Mouse (Mus musculus) heart, embryonic 14.5 days (tissue): Measurements from ENCODE around the gene Zfp119a. TPM values are rescaled to one million over a fixed set of nuclear protein-coding genes. Genes with fewer than 3 reads are reported as not detected.
"Not testable (repeated sequence)": the region's sequence is repeated elsewhere in the genome, so short reads cannot be mapped to it uniquely, and the experiment has no call there.

Experiments
- ATAC-seq: fragments of 200-750 bp; cut with Nextera tagmentation; 2 replicates; pipeline ENCODE4 v1.8.0; 2017; ENCODE audit warnings: low read depth, moderate TSS enrichment; ENCODE audit not compliant: insufficient number of reproducible peaks, insufficient read depth, low FRiP score
- H3K27ac ChIP-seq, 2 experiments: fragments of 200-500 bp in 1 of 2; fragments of 300-500 bp in 1 of 2; sonication (generic) in 1 of 2; replicated peaks in 1 of 2; 2 replicates each; pipeline ENCODE4 v1.5.1; 2012 to 2014; ENCODE audit warnings: low read depth in 2 of 2, low read length in 2 of 2, control low read depth in 1 of 2, mild to moderate bottlenecking in 1 of 2, mixed read lengths in 1 of 2; ENCODE audit not compliant: control insufficient read depth in 1 of 2, insufficient read depth in 1 of 2
- H3K27me3 ChIP-seq: fragments of 300-500 bp; sonication (generic); 2 replicates; pipeline ENCODE4 v1.6.1; 2014; ENCODE audit warnings: mild to moderate bottlenecking, low read length, control low read depth; ENCODE audit not compliant: control insufficient read depth, insufficient read depth
- H3K36me3 ChIP-seq: fragments of 300-500 bp; sonication (generic); 2 replicates; pipeline ENCODE4 v1.6.1; 2014; ENCODE audit warnings: mild to moderate bottlenecking, control low read depth, low read length, mixed read lengths; ENCODE audit not compliant: control insufficient read depth, insufficient read depth
- H3K4me1 ChIP-seq, 2 experiments: fragments of 200-500 bp in 1 of 2; fragments of 300-500 bp in 1 of 2; sonication (generic) in 1 of 2; 2 replicates each; pipeline ENCODE4 v1.6.1; 2012 to 2014; ENCODE audit warnings: low read length in 2 of 2, control low read depth in 1 of 2, mixed read lengths in 1 of 2; ENCODE audit not compliant: control insufficient read depth in 2 of 2, insufficient read depth in 2 of 2
- H3K4me2 ChIP-seq: fragments of 300-500 bp; sonication (generic); 2 replicates; pipeline ENCODE4 v1.6.1; 2014; ENCODE audit warnings: mild to moderate bottlenecking, low read length
- H3K4me3 ChIP-seq, 2 experiments: fragments of 200-500 bp in 1 of 2; fragments of 300-500 bp in 1 of 2; sonication (generic) in 1 of 2; 2 replicates each; pipeline ENCODE4 v1.5.1; 2012 to 2014; ENCODE audit warnings: low read length in 2 of 2, mild to moderate bottlenecking in 2 of 2, control low read depth in 1 of 2, low read depth in 1 of 2, moderate library complexity in 1 of 2; ENCODE audit not compliant: control insufficient read depth in 1 of 2, insufficient read depth in 1 of 2
- H3K9ac ChIP-seq: fragments of 300-500 bp; sonication (generic); 2 replicates; pipeline ENCODE4 v1.6.1; 2014; ENCODE audit warnings: mild to moderate bottlenecking, low read length
- H3K9me3 ChIP-seq: fragments of 300-500 bp; sonication (generic); 2 replicates; pipeline ENCODE4 v1.6.1; 2016; ENCODE audit warnings: low read length, control low read depth; ENCODE audit not compliant: control insufficient read depth
- WGBS: fragments of 180-500 bp; shearing (Covaris S2); extraction: QIAGEN DNeasy Blood & Tissue Kit; methylation state at CpG from one replicate; pipeline ENCODE4 v1.1.7; 2014; 5-methylcytosine and 5-hydroxymethylcytosine counted together
- polyA plus RNA-seq: library from polyadenylated mRNA; unstranded; fragments of >200 nt; fragmentation: Nextera tagmentation; extraction: Ambion mirVana; gene quantifications from 2 replicates; pipeline ENCODE4 v1.2.1, GENCODE M21; 2014

Gene Zfp119a
- 5.7 and 5.9 TPM in 2 replicates for polyA plus RNA-seq

- under 1% methylated on average over 32 of the region's 53 CpGs for WGBS
Measured at GRCm38 (mm10) chr17:55878636-55879369, at the start of gene Zfp119a. TSS of gene Zfp119a (minus strand) at chr17:55878930.

GRCm38 (mm10) chr17:55906669-55907068, 27.9 kb upstream of the Zfp119a start:
- Histone ChIP-seq H3K36me3 (no peaks in the 10 kb centered on the region), H3K4me3 (no peak overlapping the region), H3K9ac (no peak overlapping the region), H3K4me2 (no peak overlapping the region), H3K4me1 (no peaks in the 10 kb centered on the region), H3K9me3 (no peaks in the 10 kb centered on the region), H3K27me3 (no peaks in the 10 kb centered on the region), H3K27ac (no peak overlapping the region)
- no peak for ATAC-seq

More at GRCm38 (mm10) chr17:55878636-55879369, at the start of gene Zfp119a:
- H3K27me3 ChIP-seq, H3K36me3 ChIP-seq, H3K9me3 ChIP-seq: not testable (repeated sequence)
- Histone ChIP-seq H3K4me3 (peak within 1 kb of the TSS; percentile 46 to 87), H3K4me2 (peak within 1 kb of the TSS; percentile 73), H3K27ac (peak within 1 kb of the TSS; percentile 66 to 92), H3K4me1 (0 out of 4 replicates have a peak, but pooled peaks cover 0 to 11% of the 10 kb centered on the region in 2 experiments), H3K9ac (peak within 1 kb of the TSS; percentile 75)
- ATAC-seq: peak; percentile 100

GRCm38 (mm10) chr17:55904131-55904530, 25.4 kb upstream of the Zfp119a start:
- Histone ChIP-seq H3K36me3 (no peaks in the 10 kb centered on the region), H3K27ac (no peak overlapping the region), H3K27me3 (no peaks in the 10 kb centered on the region), H3K4me3 (no peak overlapping the region), H3K4me2 (no peak overlapping the region), H3K9ac (no peak overlapping the region), H3K4me1 (no peaks in the 10 kb centered on the region), H3K9me3 (peaks cover 5% of the 10 kb centered on the region; the same call in 1 of the 2 replicates)
- no peak for ATAC-seq
- 65% methylated on average over 6 of the region's 6 CpGs for WGBS

GRCm38 (mm10) chr17:55903687-55904086, 25.0 kb upstream of the Zfp119a start:
- no peak overlapping the region for H3K4me3 ChIP-seq
- no peaks in the 10 kb centered on the region for H3K27me3 ChIP-seq
- no peak for ATAC-seq
- 78% methylated on average over 1 of the region's 1 CpGs for WGBS
- H3K4me2 ChIP-seq: no peak overlapping the region
- H3K9me3 ChIP-seq: peaks cover 9% of the 10 kb centered on the region; the same call in 1 of the 2 replicates
- H3K27ac ChIP-seq: no peak overlapping the region
- H3K36me3 ChIP-seq: no peaks in the 10 kb centered on the region
- no peaks in the 10 kb centered on the region for H3K4me1 ChIP-seq
- no peak overlapping the region for H3K9ac ChIP-seq

DNA sequence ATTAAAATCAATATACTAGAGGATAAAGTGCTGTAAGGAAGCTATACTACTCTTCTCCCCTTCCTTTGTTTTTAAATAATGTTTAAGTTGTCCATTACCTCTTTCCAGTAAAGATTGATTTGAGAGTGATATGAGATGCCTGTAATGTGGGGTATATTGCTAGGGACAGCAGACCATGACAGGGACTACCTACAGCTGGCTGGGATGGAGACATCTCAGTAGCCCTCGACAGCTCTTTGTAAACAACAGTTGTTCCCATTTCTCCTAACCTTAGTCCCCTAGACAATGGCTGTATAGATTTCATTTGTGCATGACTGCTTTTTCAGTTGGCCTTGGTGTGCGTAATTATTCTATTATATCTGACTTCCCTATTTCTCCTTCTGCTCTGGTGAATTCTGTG, 24.4 kb upstream of the Zfp119a start:
- ATAC-seq: no peak
- peaks cover 14% of the 10 kb centered on the region for H3K9me3 ChIP-seq
- 62% methylated on average over 2 of the region's 2 CpGs for WGBS
- no peak overlapping the region for H3K4me3 ChIP-seq
- H3K27me3 ChIP-seq: no peaks in the 10 kb centered on the region
- H3K27ac ChIP-seq: no peak overlapping the region
- peaks cover 3% of the 10 kb centered on the region for H3K36me3 ChIP-seq
- H3K9ac ChIP-seq: no peak overlapping the region
- no peak overlapping the region for H3K4me2 ChIP-seq
- H3K4me1 ChIP-seq: no peaks in the 10 kb centered on the region

- H3K4me3 ChIP-seq: peak overlapping the region; percentile 49 to 65
- 14% methylated on average over 6 of the region's 8 CpGs for WGBS
Measured at GRCm38 (mm10) chr17:55892406-55892955, 13.8 kb upstream of the Zfp119a start.

DNA sequence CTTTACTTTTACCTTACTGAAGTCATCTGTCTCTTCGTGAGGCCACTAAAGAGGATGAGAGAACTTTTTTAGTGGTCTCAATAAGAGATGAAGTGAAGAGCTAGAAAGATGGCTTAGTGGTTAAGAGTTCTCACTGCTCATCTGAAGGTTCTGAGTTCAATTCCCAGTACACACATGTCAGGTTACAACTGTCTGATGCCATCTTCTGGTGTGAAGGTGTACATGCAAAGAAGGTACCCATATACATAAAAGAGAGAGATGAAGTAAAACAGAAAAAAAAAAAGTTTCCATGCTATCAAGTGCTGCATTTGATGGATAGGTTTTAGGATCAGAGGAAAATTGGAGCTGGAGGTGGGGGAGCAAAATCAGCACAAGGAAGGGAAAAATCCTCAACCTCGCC, 6.2 kb upstream of the Zfp119a start:
- ATAC-seq: no peak
- no peaks in the 10 kb centered on the region for H3K36me3 ChIP-seq
- H3K9me3 ChIP-seq: no peaks in the 10 kb centered on the region
- no peaks in the 10 kb centered on the region for H3K4me1 ChIP-seq
- WGBS: 43% methylated on average over 2 of the region's 2 CpGs
- H3K9ac ChIP-seq: no peak overlapping the region
- no peak overlapping the region for H3K27ac ChIP-seq
- H3K27me3 ChIP-seq: no peaks in the 10 kb centered on the region; the same call in 1 of the 2 replicates
- H3K4me3 ChIP-seq: no peak overlapping the region
- no peak overlapping the region for H3K4me2 ChIP-seq

More at GRCm38 (mm10) chr17:55892406-55892955, 13.8 kb upstream of the Zfp119a start:
- Histone ChIP-seq H3K9ac (peak overlapping the region; percentile 66), H3K36me3 (peaks cover 15% of the 10 kb centered on the region; the same call in 1 of the 2 replicates), H3K4me2 (peak overlapping the region; percentile 67), H3K27ac (peak overlapping the region in 1 of 2 experiments; percentile 75; a peak in 2 of 4 replicates)
- ATAC-seq, H3K9me3 ChIP-seq, H3K4me1 ChIP-seq, H3K27me3 ChIP-seq: not testable (repeated sequence)
